7 mouse cellular contexts compared by ENCODE assay signal in genomic region chr5:147757832-147758587, GRCm38 (mm10). TPM values are rescaled to one million over a fixed set of nuclear protein-coding genes. Genes with fewer than 3 reads are reported as not detected.
A peak's percentile ranks its signal among the peaks of the same experiment; 100 is the strongest.
DNase-seq lines count a peak whose midpoint lies in the region; ATAC-seq and TF ChIP-seq lines count a peak whose summit lies in the region.

No protein-coding gene starts in this region.

- peaks cover 11 to 14% of the 10 kb centered on the region in 2 experiments for H3K4me1 ChIP-seq in MEL (ENCODE audit: control insufficient read depth in 1 of 2, insufficient read depth in 2 of 2, low read length in 2 of 2)
- H3K4me1 ChIP-seq in kidney, embryonic 15.5 days, result peaks cover 18% of the 10 kb centered on the region

- H3K9ac ChIP-seq in MEL (ENCODE audit: control insufficient read depth, low read depth, low read length, poor library complexity, severe bottlenecking), result peak overlapping the region; percentile 55
- H3K9ac ChIP-seq in kidney, embryonic 15.5 days, result no peak overlapping the region

- no peak overlapping the region for H3K4me3 ChIP-seq in C2C12 (ENCODE audit: insufficient read depth, poor library complexity, severe bottlenecking)
- peak overlapping the region; percentile 80 to 97 for H3K4me3 ChIP-seq in MEL (ENCODE audit: control insufficient read depth in 1 of 2, insufficient read depth in 1 of 2, low read depth in 2 of 2, low read length in 2 of 2)
- peak overlapping the region; percentile 24 for H3K4me3 ChIP-seq in kidney, embryonic 15.5 days (replicated peaks)

- TF ChIP-seq POLR2A in MEL (IDR thresholded peaks at IDR 0.05; ENCODE audit: control insufficient read depth in 1 of 2, insufficient read depth in 1 of 2, low read depth in 1 of 2, low read length in 2 of 2, poor library complexity in 1 of 2), result peak; percentile 31 to 44; a peak in 1 of 4 replicates

- intact Hi-C loops in left cerebral cortex, postnatal 4 days (cut with DNase I), result no loop called here

- no peak overlapping the region for H3ac ChIP-seq in C2C12 (ENCODE audit: control insufficient read depth, insufficient read length, low read depth)

- peak overlapping the region; percentile 52 for H3K4me2 ChIP-seq in kidney, embryonic 15.5 days

- H3K27ac ChIP-seq in MEL (ENCODE audit: control insufficient read depth, low read depth, low read length), result peak overlapping the region; percentile 32; the same call in 1 of the 2 replicates
- no peak overlapping the region for H3K27ac ChIP-seq in kidney, embryonic 15.5 days

- H3K79me3 ChIP-seq in C2C12 (ENCODE audit: low read depth), result no peaks in the 10 kb centered on the region

- H3K27me3 ChIP-seq in C2C12 (ENCODE audit: control insufficient read depth, insufficient read depth, insufficient read length), result no peaks in the 10 kb centered on the region
- H3K27me3 ChIP-seq in MEL (ENCODE audit: control insufficient read depth in 1 of 2, insufficient read depth in 2 of 2, low read length in 2 of 2), result no peaks in the 10 kb centered on the region
- peaks cover 18% of the 10 kb centered on the region for H3K27me3 ChIP-seq in kidney, embryonic 15.5 days

- TF ChIP-seq RAD21 in MEL (IDR thresholded peaks at IDR 0.05; ENCODE audit: low read depth, low read length), result peak; percentile 21

- H3K9me3 ChIP-seq in MEL (replicated peaks; ENCODE audit: insufficient read depth, low read length), result no peaks in the 10 kb centered on the region
- H3K9me3 ChIP-seq in kidney, embryonic 15.5 days (replicated peaks), result no peaks in the 10 kb centered on the region

- TF ChIP-seq CTCF in C2C12 (IDR thresholded peaks at IDR 0.05; ENCODE audit: control insufficient read depth, insufficient read depth, insufficient read length) (no peak), MEL (IDR thresholded peaks at IDR 0.05 in 2 of 3, conservative IDR thresholded peaks at IDR 0.05 in 1 of 3; ENCODE audit: control insufficient read depth in 1 of 3, insufficient read depth in 1 of 3, low read depth in 2 of 3, low read length in 3 of 3, poor library complexity in 1 of 3, severe bottlenecking in 1 of 3) (peak; percentile 62 to 86 (median 71))

- H3K36me3 ChIP-seq in C2C12 (ENCODE audit: control insufficient read depth, insufficient read depth) (no peaks in the 10 kb centered on the region), MEL (ENCODE audit: control insufficient read depth in 1 of 2, insufficient read depth in 2 of 2, low read length in 2 of 2) (peaks cover 0 to 9% of the 10 kb centered on the region in 2 experiments; a peak in 2 of 4 replicates)
- H3K36me3 ChIP-seq in kidney, embryonic 15.5 days, result no peaks in the 10 kb centered on the region

- TF ChIP-seq EP300 in MEL (IDR thresholded peaks at IDR 0.05; ENCODE audit: low read depth in 1 of 2, low read length in 2 of 2), result no peak

- no peaks in the 10 kb centered on the region for H3K79me2 ChIP-seq in C2C12 (ENCODE audit: control insufficient read depth, insufficient read depth)
- no peaks in the 10 kb centered on the region for H3K79me2 ChIP-seq in MEL (ENCODE audit: control insufficient read depth, insufficient read depth, low read length, poor library complexity)

- ATAC-seq in kidney, embryonic 15.5 days (replicated peaks; ENCODE audit: low FRiP score), result peak; percentile 54; the same call in 1 of the 2 replicates

- DNase-seq in MEL (ENCODE audit: low read depth, low spot score), result peak; percentile 89
- DNase-seq in heart, adult 18-20 months, result peak; percentile 61 to 70
- DNase-seq in lung, postnatal 4 days, result peak; percentile 32 to 62
- DNase-seq in left cerebral cortex, postnatal 4 days, result no peak
- DNase-seq in spleen, postnatal 36 days (ENCODE audit: low spot score in 2 of 2), result no peak

- WGBS in kidney, embryonic 15.5 days, result 40% methylated on average over 12 of the region's 12 CpGs

TF ChIP-seq in C2C12, 6 proteins besides CTCF, POLR2A, EP300 and RAD21:
- TF ChIP-seq MAX (IDR thresholded peaks at IDR 0.05), result peak; percentile 35
- no peak for TF ChIP-seq MYOD1 (IDR thresholded peaks at IDR 0.05; ENCODE audit: control insufficient read depth, insufficient read length, low read depth)

TF ChIP-seq in MEL, 35 proteins besides CTCF, POLR2A, EP300 and RAD21:
- TF ChIP-seq SIN3A (IDR thresholded peaks at IDR 0.05; ENCODE audit: low read length) (peak; percentile 58), POLR2AphosphoS5 (IDR thresholded peaks at IDR 0.05; ENCODE audit: borderline replicate concordance, low read depth, low read length) (no peak), MYB (IDR thresholded peaks at IDR 0.05; ENCODE audit: low read depth, low read length) (no peak), GATA1 (IDR thresholded peaks at IDR 0.05; ENCODE audit: low read depth, low read length) (0 out of 2 replicates have a peak, but pooled peaks have one; percentile 30), GABPA (IDR thresholded peaks at IDR 0.05; ENCODE audit: low read depth, low read length) (no peak), USF2 (IDR thresholded peaks at IDR 0.05; ENCODE audit: borderline replicate concordance in 1 of 2, insufficient read depth in 1 of 2, low read depth in 1 of 2, low read length in 2 of 2) (no peak), ELF1 (IDR thresholded peaks at IDR 0.05; ENCODE audit: low read depth, low read length) (no peak), MXI1 (IDR thresholded peaks at IDR 0.05; ENCODE audit: low read depth, low read length) (peak; percentile 51; the same call in 1 of the 2 replicates), MEF2A (IDR thresholded peaks at IDR 0.05; ENCODE audit: extremely low read depth, insufficient replicate concordance, low read depth, low read length, poor library complexity, severe bottlenecking) (no peak), NELFE (IDR thresholded peaks at IDR 0.05; ENCODE audit: low read depth, low read length) (peak; percentile 31; the same call in 1 of the 2 replicates), SMC3 (IDR thresholded peaks at IDR 0.05; ENCODE audit: low read depth, low read length) (0 out of 2 replicates have a peak, but pooled peaks have one; percentile 6), RCOR1 (IDR thresholded peaks at IDR 0.05; ENCODE audit: low read depth, low read length) (no peak), ZMIZ1 (IDR thresholded peaks at IDR 0.05; ENCODE audit: low read depth, low read length) (no peak), UBTF (IDR thresholded peaks at IDR 0.05; ENCODE audit: borderline replicate concordance, insufficient read depth, low read depth, low read length) (no peak), MAZ (IDR thresholded peaks at IDR 0.05; ENCODE audit: low read depth, low read length) (no peak), E2F4 (IDR thresholded peaks at IDR 0.05; ENCODE audit: borderline replicate concordance, low read depth, low read length) (no peak), KAT2A (conservative IDR thresholded peaks at IDR 0.05; ENCODE audit: low read depth, low read length) (no peak), ZNF384 (IDR thresholded peaks at IDR 0.05; ENCODE audit: low read depth, low read length) (peak; percentile 12; the same call in 1 of the 2 replicates), ZKSCAN1 (IDR thresholded peaks at IDR 0.05; ENCODE audit: low read depth, low read length) (no peak), CHD2 (IDR thresholded peaks at IDR 0.05; ENCODE audit: low read length) (no peak), MAFK (IDR thresholded peaks at IDR 0.05; ENCODE audit: borderline replicate concordance, low read depth, low read length) (no peak), JUND (IDR thresholded peaks at IDR 0.05; ENCODE audit: low read depth, low read length) (no peak), TBP (IDR thresholded peaks at IDR 0.05; ENCODE audit: low read depth, low read length) (no peak), MAX (IDR thresholded peaks at IDR 0.05; ENCODE audit: low read length) (peak; percentile 67; the same call in 1 of the 2 replicates), POLR2AphosphoS2 (IDR thresholded peaks at IDR 0.05; ENCODE audit: low read length) (no peak), MYC (IDR thresholded peaks at IDR 0.05; ENCODE audit: low read depth, low read length) (0 out of 2 replicates have a peak, but pooled peaks have one; percentile 64), ETS1 (IDR thresholded peaks at IDR 0.05; ENCODE audit: low read depth, low read length) (peak; percentile 6; the same call in 1 of the 2 replicates), TAL1 (IDR thresholded peaks at IDR 0.05; ENCODE audit: low read length) (no peak), NRF1 (IDR thresholded peaks at IDR 0.05; ENCODE audit: insufficient read depth, low read depth, low read length, poor library complexity, severe bottlenecking) (peak; percentile 57), USF1 (IDR thresholded peaks at IDR 0.05; ENCODE audit: low read depth, low read length) (no peak), BHLHE40 (IDR thresholded peaks at IDR 0.05; ENCODE audit: borderline replicate concordance, low read depth, low read length) (no peak), CHD1 (IDR thresholded peaks at IDR 0.05; ENCODE audit: low read depth, low read length) (no peak), TCF12 (IDR thresholded peaks at IDR 0.05; ENCODE audit: low read depth, low read length) (no peak), HCFC1 (IDR thresholded peaks at IDR 0.05; ENCODE audit: low read depth, low read length) (no peak), ZC3H11A (IDR thresholded peaks at IDR 0.05; ENCODE audit: low read depth, low read length) (no peak)

RNA-seq across cellular contexts. Expression of gene Flt1, which starts 32.2 kb away (rescaled TPM):
- polyA plus RNA-seq in C2C12 (2012; fragmentation: generic; extraction: Trizol) (2.1 TPM), MEL (2012; ENCODE audit: insufficient read depth in 1 of 2, insufficient read length in 2 of 2, low read depth in 1 of 2, low replicate concordance in 2 of 2, missing spikeins in 1 of 2) (under 1 TPM in 1 of 2 experiments, not detected in 1; 0.03 TPM)
- total RNA-seq in MEL (2012; rRNA removed), result 0.08 TPM in 1 of 2 replicates, not detected in the other
- 10 to 100 TPM; 72.0 to 79.5 TPM for total RNA-seq in heart, adult 18-20 months (2021)
- polyA plus RNA-seq in kidney, embryonic 15.5 days (2015; fragmentation: Nextera tagmentation; extraction: Ambion mirVana), result 17.5 and 19.4 TPM in 2 replicates
- 10 to 100 TPM; 15.1 to 17.6 TPM for total RNA-seq in left cerebral cortex, postnatal 4 days (2021)

Comparison
In these comparisons a context has a peak if more than half of its experiments do, and no peak if none do; other contexts are left out.
1. DNase-seq: peak in MEL (single experiment), heart, adult 18-20 months (2 of 2) and lung, postnatal 4 days (2 of 2); none in left cerebral cortex, postnatal 4 days (single experiment) and spleen, postnatal 36 days (0 of 2).
2. RNA of gene Flt1, which starts 32.2 kb away (total RNA-seq): 72.0 to 79.5 TPM in heart, adult 18-20 months and 15.1 to 17.6 TPM in left cerebral cortex, postnatal 4 days; 0.08 TPM in MEL; every median in the first group is over 10 times any median in the second.